Mouse (Mus musculus) ES-CJ7 (cell line): ENCODE measurements around the gene Selenot.
"Not testable (repeated sequence)": the region's sequence is repeated elsewhere in the genome, so short reads cannot be mapped to it uniquely, and the experiment has no call there.

Experiments used
- DNase-seq: peaks from one replicate; pipeline ENCODE4 v3.0.0; 2011; ENCODE audit warnings: low read depth, low spot score

The Selenot gene

DNA sequence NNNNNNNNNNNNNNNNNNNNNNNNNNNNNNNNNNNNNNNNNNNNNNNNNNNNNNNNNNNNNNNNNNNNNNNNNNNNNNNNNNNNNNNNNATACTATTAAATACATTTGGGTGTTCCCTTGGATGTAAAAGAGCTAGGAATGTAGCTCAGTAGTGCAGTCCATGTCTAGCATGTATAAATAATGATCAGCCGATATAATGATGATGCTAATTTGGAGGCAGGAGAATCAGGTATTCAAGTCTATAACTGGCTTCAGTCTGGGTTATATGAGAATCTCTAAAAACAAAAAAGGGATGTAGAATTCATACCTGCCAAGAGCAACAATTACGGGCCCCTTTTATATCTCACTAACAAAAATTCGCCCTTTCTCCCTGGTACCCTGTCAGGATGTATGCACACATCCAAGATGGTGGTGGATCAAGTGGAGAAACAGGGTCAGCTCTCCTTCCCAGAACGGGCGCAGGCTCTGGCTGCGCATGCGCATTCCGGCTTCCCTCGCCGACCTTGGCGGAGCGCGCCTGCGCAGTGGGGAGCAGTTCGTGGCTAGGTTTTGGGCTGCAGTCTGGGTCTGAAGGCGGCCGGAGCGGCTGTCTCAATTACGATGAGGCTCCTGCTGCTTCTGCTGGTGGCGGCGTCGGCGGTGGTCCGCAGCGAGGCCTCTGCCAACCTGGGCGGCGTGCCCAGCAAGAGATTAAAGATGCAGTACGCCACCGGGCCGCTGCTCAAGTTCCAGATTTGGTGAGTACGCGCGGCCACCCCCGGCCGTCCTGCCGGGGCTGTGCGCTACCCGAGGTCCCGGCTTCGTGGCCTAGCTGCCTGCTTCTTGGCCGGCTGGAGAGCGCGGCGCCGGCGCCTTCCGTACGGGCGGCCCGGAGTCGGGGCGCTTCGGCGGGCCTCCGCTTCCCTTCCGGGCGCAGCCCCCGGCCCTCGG is at the start of gene Selenot:
TSS of gene Selenot (plus strand) at position 500 of the 930 bp plus-strand sequence.
- DNase-seq, result peak; percentile 97

DNA sequence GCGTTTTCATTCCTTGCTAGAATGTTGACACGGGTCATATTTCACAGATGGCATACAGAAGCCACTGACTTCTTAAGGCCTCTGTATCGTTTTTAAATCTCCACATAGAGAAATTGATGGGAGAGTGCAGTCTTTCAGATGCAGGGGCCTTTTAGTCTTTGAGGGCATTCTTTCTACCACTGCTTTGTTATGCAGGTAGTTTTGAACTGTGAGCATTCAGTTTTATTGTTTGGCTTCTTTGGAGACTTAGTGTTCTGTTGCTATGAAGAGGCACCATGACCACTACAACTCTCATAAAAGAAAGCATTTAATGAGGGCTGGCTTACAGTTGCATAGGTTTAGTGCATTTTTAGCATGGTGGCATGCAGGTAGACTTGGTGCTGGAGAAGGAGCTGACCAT is 39.9 kb upstream of the Selenot start:
- DNase-seq, result peak; percentile 23

DNA sequence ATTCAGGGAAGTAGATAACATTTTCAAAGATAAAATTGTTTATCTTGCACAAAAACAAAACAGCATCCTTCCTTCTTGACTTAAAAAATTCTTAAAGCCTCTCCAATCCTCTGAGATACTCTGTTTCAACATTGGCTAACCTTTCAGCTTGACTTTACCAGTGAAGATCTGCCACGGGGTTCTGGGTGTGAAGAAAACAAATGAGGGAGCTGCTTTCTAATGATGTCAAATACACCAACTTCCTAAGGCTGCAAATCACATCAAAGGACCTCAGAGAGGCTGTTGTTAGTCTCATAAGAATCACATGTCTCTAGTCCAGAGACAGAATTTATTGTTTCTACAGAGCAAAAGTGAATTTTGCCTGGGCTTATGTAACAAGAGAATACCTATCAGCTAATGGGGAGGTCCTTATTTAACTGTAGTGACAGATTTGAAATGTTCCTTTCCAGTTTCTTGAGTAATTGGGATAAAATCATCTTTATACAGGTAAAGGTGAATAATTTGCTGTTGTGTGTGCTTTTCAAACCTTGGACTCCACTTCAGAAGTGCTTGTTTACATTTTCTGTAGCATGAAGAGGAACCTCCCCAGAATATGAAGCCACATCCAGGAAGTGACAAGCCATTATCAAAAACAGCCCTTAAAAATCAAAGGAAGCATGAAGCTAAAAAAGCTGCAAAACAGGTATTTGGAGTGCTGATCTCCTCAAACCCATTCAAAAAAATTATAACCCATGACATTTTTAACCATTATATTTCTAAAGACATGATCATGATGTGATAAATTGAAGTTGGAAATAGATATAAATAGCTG is 24.2 kb upstream of the Selenot start:
- DNase-seq, result no peak

DNA sequence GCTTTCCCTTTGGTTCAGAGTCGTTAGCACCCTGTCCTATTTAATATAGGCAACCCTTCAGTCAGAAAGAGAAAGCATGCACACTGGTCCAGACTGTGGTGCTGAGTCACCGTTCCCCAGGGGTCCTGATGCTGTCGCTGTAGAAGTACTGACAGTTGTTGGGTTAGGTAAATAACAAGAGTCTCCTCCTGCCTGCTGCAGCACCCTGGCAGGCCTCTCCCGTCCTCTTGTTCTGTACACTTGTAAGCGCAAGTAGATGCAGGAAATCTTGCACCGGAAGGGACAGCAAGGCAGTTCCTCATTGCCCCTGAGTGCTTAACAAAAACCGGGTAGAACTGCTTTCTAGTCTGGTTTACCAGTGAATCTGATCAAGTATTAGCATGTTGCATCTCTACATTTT is 19.8 kb upstream of the Selenot start:
- peak; percentile 30 for DNase-seq

DNA sequence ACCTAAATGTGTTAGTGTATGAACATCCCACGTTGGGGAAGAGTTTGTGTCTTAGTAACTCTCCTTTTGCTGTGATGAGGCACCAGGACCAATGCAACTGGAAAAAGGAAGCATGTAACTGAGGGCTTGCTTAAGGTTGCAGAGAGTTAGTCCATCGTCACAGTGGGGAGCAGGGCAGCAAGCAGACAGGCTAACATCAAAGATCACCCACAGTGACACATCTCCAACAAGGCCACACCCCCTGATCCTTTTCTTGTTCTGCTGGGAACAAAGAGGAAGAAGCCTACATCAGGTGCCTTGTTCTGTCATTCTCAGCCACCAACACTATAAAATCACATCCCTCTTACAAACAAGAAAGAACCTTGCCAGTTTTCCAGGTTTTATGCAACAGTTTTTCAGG is 16.5 kb upstream of the Selenot start:
- DNase-seq, result peak; percentile 40

DNA sequence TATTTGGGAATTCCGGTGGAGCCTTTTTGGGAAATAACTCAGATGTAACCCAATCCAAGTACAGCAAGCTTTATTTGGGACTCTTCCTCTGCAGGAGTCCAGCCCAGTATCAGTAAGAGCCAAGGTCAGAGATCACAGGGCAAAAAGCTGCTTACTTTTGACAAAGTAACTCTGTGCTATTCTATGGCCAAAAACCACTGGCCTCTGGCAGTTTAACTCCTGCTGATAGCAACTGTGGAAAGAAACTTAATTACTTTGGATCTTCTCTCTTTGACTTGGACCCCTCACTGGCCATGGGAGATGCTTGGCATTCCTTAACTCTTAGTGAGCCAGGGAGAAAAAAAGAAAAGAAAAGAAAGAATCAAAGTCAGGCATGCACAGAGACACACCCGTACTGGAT is 15.0 kb upstream of the Selenot start:
- peak; percentile 64 for DNase-seq

DNA sequence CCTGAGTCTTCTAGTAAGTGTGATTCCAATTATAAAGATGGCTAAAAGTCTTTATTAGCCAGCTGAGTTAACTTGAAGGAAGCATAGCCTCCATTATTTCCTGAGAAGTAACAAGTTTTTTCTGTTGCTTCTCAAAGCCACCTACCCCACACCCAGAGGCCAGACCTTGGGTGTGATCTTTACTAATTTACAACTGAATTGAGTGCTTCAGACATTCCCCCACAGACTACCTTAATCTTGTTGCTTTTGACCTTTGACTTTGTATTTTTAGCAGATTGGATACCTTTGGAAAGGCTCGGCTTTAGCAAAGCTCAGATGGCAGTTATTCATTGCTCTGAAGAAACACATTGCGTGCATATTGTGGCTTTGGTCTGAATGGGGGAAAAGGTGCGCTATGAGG is 5.6 kb upstream of the Selenot start:
- peak; percentile 57 for DNase-seq

DNA sequence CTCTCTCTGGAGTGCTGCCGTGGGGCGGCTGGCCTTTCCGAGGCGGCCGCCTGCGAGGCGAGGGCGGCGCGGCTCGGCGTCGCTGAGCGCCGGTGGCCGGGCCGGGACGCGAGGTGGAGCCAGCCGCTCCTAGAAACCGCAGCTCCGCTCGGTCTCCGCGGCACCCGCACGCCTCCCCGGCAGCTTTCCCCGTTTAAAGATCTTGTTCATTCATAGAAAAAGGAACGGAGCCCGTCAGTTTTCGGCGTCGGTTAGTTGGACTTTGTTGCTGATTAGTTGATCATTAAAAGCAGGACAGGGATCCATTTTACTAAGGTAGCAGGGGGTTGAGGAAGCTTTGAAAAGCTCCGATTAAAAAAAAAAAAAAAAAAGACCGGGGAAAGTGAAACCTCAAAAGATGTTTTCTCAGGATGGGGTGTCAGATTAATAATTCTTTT is 649 bp downstream of the Selenot start:
- DNase-seq, result peak; percentile 17

DNA sequence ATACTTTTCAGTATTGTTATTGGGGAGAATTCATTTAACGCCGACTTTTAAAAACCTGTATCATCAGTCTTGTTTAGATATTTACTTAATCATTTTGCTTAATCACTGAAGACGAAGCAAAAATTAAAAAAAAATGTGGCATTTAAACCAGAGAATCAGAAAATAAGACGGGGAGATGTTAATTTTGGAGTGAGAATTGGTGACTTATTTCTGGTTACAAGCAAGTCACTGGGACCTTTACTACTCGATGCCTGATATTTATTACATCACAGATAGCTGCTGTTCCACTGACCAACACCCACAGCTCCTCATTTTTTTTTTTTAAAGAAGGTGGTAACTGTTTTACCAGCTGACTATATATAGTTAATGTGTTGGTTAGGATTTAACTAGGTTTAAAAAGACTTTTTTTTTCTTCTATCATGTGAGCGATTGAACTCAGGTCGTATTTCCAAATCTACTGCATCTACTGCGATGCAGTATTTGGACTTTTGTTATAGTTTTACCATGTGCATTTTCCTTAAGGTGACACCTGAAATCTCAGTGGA is 1.1 kb downstream of the Selenot start:
- DNase-seq, result no peak

DNA sequence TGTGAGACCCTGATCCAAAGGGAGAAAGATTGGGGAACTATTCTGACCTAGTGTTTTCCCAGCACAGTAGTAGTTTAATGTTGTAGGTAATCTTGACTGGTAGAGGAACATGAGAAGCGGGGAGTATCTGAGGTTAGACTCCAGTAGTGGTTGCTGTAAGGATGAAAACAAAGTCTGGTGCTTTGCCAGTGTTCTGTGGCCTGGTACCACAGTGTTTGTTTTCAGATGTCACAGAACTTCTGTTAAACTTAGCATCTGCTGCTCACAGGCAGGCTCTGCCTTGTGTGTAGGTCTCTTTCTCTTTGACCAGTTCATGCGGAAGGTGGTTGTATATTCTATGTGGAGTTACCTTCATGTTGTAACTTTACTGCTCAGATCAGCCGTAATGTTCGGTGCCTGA is 5.1 kb downstream of the Selenot start:
- no peak for DNase-seq

DNA sequence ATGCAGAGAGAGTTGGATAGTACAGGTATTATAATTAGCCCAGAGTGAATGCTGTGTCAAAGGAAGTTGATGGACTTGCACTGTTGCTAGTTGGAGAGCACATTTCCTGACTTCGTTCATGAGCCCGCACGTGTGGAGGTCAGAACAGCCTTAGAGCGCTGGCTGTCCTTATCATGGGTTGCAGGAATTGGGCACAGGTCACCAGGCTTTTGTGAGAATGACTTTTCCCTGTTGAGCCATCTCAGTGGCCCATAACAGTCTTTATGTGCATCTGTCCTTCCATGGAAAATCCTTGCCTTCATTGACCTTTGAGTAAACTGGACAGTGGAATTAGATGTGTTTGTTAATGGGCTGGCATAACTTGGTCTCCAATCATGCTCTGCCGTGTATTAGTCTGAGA is 5.9 kb downstream of the Selenot start:
- DNase-seq, result no peak

DNA sequence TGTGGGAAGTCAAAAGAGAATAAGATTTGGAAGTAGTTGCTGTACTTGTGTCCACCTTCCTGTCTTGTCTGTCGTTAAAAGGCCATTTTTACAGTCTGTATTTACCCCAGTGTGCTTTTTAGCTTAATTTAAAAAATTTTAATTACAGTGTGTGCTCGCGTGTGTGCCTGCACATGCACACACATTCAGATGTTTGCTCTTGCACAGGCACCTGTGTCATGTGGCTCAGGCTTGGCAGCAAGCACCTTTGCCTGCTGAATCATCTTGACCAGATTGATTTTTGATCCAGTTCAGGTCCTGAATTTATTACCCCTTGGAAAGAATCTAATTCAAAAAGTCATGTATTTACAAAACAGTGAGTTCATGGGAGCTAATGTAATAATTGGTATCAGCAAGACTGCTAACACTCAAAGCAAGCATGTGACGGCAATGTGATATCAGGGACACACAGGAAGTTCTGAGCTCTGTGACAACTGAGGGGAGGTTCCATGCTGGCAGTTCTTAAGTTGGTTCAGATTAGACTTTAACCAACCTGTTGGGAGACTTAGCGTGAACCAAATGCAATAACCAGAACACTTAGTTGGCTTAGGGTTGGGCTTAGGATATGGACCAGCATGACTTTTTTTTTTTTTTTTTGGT is 6.5 kb downstream of the Selenot start:
- DNase-seq, result no peak

DNA sequence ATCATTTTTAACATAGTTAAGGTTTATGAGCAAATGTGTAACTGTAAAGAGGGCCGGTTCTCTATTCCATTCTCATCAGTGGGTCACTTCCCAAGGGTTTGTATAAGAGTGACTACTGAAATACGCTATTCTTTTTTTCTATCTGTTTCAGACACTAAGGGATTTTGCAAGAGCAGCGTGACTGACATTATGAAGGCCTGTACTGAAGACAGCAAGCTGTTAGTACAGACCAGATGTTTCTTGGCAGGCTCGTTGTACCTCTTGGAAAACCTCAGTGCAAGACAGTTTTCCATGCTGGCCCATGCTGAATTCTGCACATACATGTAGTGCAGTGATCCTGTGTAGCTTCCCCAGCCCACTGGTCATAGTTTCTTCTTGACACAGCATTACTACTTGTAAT is 14.1 kb downstream of the Selenot start:
- not testable (repeated sequence) for DNase-seq

DNA sequence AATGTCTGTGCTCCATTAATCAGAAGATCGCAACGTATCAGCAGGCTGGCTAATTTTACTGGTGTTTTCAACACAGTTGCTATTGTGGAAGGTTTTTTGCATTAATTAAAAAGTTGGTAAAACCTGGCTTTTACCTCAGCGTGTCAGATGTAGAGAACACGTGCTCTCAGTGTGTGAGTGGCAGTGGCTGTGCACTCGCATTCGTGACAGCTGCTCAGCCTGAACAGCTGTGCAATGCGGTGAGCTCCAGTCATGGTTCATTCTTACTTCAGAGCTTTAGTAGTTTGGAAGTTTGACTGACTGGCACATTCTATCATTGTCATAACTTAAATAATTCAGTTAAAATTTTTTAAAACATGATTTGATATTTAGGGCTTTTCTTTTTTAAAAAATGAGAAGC is 16.2 kb downstream of the Selenot start:
- not testable (repeated sequence) for DNase-seq

DNA sequence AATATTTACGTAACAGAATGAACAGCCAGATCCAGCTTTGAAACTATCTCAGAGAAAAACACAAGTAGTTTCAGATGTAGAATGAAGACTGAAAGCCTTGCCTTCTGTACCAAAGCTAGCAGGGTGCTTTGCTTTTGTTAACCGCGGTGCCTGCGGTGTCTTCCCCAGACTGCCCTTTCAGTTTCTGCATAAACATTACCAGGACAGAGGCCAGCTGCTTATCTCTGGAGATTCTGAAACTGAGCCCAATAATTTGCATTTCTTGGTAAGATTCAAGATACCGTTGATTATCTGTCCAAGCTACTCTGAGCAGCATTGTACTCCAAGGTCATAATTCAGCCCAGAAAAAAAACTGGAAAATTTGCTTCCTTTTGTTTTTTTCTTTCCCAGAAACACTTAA is 17.2 kb downstream of the Selenot start:
- DNase-seq, result no peak

DNA sequence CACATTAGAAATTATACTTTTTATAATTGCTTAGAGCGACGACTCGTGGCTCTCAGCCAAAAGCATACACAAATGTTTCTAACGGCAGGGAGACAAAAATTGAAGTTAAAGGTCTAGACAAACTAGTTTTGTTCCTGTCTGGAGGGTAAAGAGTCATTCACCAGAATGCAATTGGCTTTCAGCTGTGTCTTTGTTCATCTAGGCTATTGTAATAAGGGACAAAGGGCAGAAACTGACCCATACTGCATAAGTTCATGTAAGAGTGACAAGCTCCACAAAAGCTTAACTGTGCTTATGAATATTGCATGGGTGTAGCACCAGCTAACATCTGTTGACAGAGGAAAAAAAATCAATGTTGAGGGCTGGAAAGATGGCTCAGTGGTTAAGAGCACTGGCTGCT is 32.1 kb downstream of the Selenot start:
- DNase-seq, result no peak

DNA sequence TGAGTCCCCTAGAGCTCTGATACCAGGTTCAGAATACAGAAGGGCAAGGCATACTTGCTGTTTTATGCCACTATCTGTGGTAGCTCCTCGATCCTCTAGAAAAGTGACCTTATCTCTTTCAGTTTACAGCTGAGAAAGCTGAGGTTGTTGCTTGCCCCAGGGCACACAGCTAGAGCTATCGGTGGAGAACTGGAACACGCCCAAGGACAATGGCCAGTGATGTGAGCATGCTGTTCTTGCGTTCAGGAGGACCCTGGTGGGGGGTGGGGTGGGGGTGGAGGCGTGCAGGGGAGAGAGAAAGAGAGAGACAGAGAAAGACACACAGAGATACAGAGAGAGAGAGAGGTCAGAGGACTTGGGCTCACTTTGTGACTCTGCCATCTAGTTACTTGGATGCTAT is 33.5 kb downstream of the Selenot start:
- peak; percentile 17 for DNase-seq

DNA sequence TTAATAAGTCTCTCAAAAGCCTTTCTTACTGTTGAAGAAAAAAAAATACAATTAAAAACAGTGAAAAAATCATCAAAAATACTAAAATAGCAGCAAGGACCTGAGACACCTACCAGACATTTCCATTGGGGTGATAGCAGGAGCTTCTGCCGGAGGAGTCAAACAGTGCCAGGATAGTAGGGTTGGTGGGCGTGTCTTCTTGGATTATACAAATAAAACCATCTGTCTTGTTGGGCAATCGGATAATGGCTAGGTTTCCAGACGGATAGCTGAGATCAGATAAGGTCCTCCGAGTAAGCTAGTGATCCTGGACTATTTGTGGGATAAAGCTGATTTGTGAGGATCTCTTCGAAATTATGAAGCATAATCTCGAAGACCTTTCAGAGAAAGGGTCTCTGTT is 44.6 kb downstream of the Selenot start:
- DNase-seq, result no peak

DNA sequence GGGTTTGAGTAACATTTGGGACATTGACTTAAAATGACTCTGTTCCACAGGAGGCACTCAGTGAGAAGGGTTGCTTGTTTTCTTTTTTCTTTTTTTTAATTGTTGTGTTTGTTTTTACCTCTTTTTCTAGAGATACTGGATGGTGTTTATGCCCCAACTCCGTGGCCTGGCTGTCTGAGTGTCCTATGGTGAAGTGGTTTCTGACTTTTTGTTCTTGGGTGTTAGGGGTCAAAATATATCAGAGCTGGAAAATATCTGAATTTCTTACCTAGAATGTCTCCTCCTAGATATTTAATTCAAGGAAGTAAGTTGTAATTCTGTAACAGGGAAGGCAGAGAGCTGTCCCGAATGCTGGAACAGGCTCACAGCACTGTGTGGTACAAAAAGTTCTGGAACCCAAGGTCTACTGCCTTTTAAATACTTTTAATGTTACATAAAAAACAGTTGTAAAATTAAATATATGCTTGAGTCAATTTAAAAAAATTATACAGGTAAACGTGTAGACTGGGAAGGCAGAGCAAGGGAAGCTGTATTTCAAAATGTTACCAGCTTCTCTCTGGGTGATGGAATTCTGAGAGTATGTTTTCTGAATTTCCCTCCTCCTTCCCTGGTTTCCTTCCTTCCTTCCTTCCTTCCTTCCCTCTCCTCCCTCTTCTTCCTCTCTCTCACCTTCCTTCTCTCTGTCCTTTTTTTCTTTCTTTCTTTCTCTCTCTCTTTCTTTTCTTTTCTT is 46.4 kb downstream of the Selenot start:
- DNase-seq, result no peak

DNA sequence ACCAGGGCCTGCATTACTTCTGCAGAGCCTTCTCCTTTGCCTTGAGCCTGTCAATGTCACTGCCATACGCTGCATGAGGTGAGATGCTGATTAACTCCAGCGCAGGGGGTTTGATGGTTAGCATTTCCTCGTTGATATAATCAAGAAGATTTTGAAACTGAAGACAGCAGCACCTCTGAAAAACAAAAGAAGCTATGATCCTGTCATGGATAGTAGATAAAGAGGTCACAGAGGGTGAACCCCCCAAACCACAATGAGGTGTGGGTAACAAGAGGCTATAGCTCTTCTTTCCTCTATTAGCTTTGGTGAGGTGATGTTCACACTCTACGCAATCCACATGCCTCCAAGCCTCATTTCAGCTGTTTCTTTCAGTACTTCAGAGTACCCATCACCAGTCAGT is 48.5 kb downstream of the Selenot start:
- DNase-seq, result no peak

DNA sequence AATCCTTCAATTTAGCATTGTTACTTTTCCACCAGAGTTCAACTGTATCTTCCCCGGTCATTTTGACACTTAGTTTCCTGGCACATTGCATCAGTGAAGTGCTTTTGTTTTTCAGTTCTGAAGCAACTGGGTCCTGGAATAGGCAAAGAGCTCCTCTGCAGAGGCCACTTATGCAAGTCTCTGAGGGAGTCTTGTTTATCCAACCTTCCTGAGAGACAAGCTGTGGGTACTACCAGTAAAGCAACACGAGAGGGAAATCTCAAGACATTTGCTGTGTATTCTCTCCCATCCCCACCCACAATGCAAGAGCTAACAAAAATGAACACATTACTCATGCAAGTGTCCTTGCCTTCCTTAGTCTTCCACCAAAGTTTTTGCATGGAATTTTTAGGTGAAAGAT is 55.3 kb downstream of the Selenot start:
- DNase-seq, result no peak
